Mouse (Mus musculus): ENCODE data around the gene Fndc3a.

The Fndc3a gene

DNA sequence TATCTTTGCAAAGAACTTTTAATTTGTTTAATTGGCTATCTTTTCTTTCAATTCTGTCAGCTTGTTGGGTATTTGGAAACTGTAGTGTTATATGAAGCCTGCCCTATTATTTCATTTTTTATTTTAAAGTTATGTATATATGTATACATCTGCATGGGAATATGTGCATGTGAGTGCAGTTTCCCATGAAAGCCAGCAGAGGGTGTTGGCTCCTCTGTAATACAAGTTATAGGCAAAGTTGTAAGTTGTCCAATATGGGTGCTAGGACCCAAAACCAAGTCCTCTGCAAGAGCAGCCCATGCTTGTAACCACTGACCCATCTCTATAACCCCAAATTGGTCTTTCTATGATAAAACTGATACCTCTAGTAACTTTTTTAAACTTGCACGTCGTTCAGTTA, 38.8 kb downstream of the Fndc3a start:
- DNase-seq = no peak

DNA sequence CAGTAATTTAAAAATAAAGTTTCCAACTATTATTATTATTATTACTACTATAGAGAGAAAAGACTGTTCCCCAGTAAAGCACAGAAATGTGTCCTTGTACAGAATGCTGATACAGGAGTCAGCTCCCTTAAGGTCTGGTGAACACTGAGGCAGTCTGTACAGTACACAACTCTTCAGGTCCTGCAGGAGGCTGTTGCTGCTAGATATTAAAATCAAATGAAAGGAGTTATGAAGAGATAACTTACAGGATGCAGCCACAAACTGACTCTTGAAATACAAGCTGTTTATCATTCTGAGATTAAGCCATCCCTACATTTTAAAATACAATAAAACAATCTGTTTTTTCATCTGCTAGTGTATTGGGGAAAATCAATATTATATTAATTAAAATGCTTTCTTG, 60.5 kb downstream of the Fndc3a start:
- no peak for DNase-seq

DNA sequence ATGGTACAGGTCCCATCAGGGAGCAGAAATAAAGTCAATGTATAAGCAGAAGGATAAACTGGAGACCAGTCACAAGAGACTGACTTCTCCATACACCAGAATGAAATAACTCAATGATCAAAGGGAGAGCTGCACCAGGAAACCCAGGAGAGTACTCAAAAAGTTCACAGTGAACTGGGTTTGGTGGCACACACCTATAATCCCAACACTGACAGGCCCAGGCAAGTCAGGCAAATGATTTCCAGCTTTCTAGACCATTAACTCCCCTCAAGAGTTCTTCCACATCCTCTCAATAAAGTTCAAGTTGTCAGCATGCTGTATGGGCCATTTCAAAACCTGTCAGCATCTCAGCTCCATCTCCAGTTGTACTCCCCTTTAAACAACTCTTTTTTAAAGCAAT, 64.3 kb downstream of the Fndc3a start:
- DNase-seq = no peak

DNA sequence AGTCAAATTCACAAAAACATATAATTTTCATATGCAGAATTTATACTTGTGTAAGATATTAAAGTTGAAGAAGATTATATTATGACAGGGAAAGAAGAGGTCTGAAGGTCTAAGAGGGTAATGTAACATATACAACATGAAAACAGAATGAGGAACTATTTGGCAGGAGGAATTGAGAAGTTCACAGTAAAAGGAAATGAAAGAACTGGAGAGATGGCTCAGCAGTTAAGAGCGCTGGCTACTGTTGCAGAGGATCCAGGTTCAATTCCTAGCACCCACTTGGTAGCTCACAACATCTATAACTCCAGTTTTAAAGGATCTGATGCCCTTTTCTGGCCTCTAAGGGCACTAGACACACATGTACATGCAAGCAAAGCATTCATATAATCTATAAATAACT, 65.2 kb downstream of the Fndc3a start:
- no peak for DNase-seq

DNA sequence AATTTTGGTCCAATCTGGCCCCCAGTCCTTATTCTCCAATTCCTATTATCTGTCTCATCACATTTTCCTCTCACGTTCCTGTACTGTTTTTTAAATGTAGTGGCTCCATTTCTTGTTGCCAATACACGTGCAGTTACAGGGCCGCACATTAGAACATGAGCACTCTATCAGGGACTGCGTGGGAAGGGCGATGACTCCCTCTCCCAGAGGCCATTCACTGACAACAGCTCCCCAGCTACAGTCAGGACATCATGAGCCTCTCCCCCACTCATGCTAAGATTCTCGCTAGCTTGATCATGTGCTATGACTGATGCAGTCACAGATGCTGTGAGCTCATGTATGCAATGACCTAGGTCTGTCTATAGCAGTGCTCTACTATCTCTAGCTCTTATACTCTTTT, 71.3 kb downstream of the Fndc3a start:
- DNase-seq = no peak

DNA sequence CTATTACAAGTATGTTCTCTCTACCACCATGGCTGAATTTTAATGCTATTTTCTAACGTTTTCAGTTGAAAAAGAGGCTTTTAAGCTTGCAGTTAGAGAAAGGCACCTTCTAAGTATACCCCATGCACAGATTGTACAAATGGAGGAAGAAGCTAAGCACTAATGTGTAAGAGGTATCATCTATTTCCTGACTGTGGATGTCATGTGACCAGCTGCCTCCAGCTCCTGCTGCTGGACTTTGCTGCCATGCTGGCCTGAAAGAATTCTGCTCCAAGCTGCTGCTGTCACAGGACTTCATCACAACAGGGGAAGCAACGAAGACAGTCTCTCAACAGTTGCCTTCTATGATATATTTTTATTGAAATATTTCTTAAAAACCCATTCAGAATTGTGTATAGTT, 76.2 kb downstream of the Fndc3a start:
- no peak for DNase-seq

DNA sequence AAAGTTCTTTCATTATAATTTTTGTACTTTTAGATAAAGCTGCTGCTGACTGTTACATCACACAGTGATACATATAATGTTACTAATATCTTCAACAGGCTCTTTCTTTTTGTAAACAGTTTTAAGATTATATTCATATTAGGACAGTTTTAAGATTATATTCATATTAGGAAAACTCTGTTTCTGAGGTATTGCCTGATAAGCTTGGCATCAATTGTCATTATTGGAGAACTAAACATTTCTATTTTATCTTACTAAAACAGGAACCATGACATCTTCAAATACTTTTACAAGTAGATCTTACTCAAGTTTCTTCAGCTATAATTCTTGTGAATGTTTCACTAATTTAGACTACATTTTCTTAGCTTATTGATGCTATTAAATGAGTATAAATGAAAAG, 84.4 kb downstream of the Fndc3a start:
- no peak for DNase-seq

DNA sequence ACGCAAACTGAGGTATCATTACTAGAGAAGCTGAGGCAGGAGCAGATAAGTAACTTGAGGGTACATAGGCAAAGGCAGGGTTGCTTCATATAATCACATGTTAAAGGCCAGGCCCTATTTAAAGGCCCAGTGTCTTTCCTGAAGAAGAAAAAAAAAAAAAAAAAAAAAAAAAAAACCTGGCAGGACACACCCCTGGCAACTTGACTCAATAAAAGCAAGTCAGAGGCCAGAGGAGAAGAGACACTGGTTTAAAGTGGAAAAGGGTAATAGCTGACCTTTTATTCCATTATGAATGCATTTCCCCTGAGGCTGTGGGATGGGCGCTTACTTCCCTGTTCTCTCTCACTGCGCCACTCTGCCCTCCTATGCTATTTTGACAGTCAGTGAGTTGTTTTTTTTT, 105.7 kb downstream of the Fndc3a start:
- DNase-seq = no peak

DNA sequence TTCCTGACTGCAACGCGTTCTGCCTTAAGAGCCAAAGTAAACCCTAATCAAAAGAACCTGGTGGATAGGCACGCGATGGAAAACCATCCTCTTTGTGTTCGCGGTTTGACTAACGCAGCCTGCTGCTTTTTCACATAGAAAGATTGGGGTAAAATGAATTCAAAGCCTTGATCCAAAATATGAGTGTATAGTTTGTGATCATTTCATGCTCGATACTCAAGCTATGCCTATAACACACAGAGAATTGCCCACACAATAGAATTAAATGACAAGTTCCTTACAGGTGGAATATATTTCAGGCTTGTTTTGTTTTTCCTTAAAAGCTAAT, 106.6 kb downstream of the Fndc3a start:
- no peak for DNase-seq

DNA sequence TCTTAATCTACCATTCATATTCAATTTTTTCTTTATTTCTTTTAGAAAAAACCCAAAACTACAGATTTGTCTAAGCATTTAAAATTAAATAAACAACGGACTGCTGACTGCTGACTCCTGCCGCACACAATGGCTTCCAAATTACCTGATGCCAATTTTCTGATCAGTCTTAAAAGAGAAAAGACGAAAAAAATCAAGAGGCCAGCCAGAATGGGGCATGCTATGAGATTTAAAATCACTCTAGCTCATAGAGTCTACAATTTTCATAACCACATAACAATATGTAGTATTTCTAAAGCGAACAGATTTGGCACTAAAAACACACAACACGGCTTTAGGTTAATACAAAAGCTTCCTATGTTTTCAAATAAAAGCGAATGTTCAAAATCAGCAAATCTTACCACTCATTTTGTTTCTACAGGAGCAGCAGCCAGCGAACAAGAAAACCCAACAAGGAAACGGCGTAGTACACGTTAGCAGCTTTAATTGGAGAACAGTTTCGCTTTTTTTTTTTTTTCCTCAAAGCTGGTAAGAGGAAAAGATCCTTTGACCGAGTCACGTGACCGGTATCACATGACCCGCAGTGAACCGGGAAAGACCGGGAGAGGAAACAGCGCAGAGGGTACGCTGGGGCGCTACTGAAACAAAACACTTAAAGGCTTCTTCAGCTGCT, 107.1 kb downstream of the Fndc3a start:
- peak; percentile 96 for DNase-seq

DNA sequence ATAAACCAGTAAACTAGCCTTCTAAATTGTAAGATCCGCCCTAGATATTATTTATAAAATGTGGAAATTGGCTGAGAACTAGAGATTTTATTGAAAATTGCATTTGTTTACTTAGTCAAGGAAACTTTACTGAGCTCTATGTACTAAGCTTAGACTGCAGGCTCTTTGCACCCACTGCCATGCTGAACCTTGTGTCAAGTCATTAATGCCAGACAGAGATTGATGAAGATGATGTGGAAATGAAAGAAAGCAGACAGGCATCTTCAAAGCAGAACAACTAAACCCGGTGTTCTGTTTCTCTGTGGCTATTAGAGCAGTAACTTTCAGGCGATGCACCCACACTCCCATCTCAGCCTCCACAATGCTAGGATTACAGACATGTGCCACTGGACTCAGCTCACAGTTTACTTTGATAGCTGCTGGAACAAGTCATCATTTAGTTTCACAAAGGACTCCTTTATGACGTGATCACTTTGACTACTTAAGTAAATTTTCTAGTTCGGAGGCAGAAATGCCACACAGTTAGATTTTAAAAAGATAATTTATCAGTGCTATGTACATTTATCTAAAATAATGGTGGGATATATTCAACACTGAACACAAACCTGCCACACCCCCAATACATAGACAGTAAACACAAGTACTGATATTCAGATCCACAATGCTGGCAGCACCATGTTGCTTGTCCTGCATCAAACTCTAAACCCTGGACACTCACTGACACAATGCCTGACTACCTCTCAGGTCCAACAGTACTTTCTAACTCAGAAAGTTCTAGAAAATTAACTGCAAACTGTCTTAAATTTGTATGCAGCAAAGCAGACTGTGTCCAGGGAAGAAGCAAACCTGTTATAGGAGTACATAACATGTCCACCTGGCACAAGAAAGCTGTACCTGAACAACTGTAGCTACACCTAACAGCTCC, 108.2 kb downstream of the Fndc3a start:
- no peak for DNase-seq

DNA sequence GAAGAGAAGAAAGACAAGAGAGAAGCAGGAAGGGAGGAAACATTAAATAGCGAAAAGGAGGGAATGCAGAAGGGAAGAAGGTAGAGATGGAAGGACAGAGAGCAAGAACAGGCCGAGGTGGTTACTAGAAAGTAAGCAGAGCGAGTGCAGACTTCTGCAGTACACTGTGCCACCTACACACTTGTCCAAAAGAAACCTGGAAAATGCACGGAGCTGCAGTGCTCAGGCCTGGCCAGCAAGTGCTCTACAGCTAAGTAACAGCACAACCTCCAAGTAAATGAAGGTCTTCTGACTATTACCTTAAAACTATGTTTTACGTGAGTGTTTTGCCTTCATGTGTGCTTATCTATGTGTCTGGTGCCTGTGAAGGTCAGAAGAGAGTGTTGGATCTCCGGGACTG, 109.4 kb downstream of the Fndc3a start:
- no peak for DNase-seq

DNA sequence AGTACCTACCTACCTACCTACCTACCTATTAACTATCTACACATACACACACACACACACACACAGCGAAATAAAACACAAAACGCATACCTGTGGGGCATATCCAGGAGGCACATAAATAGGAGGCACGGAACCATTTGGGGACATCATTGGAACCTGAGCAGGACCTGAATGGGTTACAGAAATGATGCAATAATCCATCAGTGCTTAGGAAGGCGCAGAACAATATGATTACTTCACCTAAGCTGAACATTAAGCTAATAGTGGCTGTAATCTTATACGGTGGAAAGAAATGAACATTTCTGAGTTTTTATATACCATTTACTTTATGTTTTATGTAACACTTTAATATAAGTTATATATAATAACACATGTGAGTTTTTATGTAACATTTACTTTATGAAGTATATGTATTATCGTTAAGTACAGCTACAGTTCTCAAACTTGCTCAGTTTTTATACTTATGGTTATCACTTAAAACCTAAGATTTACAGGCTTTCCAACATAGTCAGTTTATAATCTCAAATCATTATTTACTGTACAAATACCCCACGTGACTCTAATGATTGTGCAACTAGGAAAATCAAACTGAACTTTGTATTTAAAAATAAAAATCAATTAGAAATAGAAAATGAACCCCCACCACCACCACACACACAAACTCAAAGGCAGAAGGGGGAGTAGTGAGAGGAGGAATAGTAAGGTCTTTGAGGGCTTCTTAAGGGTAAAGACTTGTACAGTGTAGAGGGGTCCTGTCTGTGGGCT, 110.6 kb downstream of the Fndc3a start:
- no peak for DNase-seq

DNA sequence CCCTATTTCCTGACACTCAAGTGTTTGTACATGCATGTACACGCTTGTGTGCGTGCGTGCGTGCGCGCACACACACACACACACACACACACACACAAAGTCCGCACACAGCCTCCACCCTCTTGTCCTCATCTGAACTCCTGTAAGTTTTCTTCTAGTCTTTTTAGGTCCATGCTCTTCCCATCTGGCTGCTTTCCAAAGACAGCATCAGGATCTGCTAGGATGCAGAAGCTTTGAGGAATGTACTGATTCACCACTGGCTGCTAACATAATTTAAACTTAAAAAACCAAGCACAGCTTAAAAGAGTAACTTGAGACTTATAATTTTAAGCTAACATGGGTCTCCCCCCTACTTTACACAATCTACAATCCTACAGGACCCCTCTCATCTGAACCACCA, 115.6 kb downstream of the Fndc3a start:
- DNase-seq = peak; percentile 22

DNA sequence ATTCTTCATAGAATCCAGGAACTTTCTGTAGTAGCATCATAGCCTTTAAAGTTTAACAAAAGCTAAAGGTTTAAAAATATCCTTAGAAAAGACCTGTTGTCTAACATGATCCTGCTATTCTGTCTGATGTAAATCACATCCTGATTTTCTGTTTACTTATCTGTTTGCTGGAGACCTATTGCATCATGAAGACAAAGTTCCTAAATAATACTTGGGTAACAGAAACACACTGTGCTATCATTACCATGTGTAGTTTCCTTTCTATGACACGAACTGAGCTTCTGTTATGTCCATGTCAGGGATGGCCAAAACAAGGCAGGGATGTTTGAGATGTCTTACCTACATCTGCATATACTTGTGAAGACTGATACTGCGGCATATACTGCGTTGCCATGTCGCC, 120.4 kb downstream of the Fndc3a start:
- no peak for DNase-seq

DNA sequence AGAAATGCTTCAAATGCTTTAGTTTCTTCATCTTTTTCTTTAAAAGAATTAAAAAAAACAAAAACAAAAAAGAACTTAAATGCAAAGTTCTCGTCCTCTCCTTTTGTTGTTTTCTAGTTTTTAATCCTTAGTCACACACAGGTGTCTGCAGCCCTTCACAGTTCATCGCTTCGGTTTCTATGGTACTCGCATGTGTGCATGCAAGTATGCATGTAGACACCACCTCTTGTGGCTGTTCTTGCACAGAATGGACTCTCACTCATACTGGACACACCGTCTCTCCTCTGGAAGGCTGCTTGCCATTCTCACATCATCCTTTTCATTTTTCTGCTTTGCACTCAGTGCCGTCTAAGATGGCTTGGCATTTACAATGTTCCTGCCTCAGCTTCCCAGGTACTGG, 126.8 kb downstream of the Fndc3a start:
- DNase-seq = no peak

DNA sequence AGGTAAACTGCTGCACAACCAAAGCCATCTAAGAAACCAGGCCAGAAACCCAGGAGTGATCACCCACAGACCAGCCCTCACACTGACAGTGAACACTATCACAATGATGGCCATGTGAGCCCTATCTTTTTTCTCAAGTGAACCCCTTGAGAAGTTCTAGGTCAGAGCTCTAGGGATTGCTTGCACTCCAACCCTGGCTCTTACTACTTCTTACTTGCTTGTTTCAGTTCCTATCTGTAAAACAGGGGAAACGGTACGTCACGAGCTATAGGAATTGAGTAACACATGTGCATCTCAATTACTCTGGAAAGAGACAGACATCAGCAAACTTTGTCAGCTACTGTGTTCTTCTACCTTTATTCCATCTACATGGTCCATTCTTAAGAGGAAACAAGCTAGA, 128.8 kb downstream of the Fndc3a start:
- no peak for DNase-seq

DNA sequence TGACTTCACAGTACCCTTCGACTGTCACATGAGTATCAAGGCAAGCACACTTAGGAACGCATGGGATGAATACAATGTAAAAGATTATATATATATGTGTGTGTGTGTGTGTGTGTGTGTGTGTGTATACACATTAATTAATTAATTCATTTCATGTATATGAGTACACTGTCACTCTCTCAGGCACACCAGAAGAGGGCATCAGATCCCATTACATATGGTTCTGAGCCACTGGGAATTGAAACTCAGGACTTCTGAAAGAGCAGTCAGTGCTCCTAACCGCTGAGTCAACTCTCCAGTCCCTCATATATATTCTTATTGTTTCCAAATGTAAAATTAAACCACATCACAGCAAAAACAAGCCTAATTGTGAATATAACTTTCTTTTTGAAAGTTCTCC, 133.5 kb downstream of the Fndc3a start:
- DNase-seq = no peak

DNA sequence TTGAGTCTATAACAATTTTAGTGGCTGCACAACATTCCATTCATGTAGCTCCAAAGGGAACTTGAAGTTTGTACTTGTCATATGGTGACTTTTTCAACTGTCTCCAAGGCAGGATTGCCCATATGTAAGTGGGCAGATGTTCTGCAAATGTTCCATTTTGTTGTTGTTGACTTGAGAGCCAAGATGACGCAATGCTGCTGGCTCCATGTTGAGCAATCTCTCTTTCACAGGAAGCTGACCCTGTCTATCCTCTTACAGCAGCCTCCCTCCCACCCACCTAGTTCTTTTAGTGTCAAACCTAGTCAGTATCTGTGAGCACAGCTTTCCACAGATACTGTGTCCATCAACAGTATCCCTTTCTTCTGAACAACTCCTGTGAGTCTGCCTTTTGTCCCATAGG, 145.9 kb downstream of the Fndc3a start:
- no peak for DNase-seq

DNA sequence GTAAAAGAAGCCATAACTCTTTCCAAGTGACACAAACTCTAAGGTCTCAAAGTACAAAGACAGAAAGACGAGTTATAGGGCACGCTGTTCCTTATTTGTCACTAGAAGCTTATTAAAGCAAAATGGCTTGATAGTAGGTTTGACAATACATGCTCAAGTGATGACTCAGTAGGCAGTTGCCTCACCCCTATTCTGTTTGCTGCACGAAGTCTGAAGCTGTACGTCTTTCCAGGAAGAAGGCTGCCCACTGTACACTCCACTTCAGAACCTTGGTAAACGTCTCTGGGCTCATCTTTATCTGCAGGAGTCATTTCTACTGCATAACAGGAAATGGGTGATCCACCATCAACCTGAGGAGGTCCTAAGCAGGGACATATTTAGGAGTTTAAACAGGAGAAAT, 151.0 kb downstream of the Fndc3a start:
- DNase-seq = no peak

DNA sequence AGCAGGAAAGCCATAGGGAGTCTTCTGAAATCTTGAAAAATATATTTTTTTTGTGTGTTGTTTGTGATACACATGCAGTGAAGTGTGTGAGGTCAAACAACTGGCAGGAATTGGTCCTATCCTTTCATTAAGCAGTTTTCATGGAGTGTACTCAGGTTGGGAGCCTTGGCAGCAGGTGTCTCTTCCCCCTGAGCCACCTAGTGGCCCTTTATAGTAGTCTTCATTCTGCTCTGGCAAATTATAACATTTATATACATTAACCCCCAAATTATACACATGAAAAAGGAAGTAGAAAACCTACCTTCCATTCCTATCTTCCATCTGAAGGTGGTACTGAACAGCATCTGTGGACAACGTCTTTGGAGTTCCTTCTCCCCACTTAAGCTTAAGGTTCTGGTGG, 154.0 kb downstream of the Fndc3a start:
- DNase-seq = no peak

DNA sequence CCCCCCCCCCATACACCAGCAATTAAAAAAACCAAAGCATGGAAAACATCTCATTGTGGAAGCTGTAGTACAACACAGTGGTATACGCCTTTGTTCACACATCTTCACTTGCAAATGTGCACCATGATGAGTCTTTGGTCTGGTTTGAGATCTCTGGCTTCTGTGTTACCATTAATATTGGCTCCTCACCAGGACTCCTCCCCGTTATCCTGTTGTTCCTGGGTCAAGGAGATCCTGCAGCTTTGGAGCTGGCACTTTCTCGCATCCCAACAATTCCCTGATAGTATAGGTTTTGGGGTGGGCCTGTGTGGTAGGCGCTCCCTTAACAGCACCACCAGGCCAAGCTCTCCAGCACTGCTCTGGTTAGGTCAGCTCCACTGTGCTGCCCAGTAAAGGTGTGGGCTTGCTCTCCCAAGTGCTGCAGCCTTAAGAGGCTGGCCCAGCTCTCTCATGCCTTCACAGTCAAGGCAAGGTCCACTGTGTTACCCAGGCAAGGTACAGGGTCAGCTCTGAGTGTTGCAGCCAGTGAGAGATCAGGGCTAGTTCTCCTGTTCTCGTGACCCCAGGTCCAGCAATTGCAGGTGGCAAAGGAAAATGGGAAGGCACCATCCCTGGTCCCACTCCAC, 173.3 kb downstream of the Fndc3a start:
- DNase-seq = peak; percentile 46

DNA sequence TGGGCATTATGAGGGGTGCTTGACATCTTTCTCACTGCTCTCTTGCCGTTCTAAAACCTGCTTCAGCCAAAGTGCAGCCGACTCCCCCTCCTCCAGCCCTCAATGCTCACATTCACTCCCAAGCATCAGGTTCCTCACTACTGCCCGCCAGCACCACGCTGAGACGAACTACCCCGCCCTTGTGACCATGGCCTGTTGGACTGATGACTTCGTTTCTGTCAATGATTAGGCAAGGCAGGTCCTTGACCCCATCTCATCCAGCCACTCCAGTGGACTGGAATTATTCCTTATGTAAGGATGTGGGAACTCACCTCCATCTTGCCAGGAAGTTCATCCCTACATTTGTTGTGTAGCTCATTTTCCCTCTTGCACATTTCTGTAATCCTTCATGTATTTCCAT, 175.9 kb downstream of the Fndc3a start:
- DNase-seq = peak; percentile 60
